In genomic region chr5:43517313-43517712, GRCm38 (mm10) we compare ENCODE assay signal across 11 mouse cellular contexts. TPM values are rescaled to one million over a fixed set of nuclear protein-coding genes. Genes with fewer than 3 reads are reported as not detected.
A peak's percentile ranks its signal among the peaks of the same experiment; 100 is the strongest.
DNase-seq lines count a peak whose midpoint lies in the region; ATAC-seq and TF ChIP-seq lines count a peak whose summit lies in the region.
"Had no signal": no experiment of that assay in that cellular context is flagged by ENCODE, and none has a peak within 500 bp of the region (broad histone marks: within the 10 kb centered on the region; RNA-seq: fewer than 3 reads in every experiment).

No protein-coding gene starts in this region.

- H3K4me3 ChIP-seq in kidney, postnatal 0 days (replicated peaks; ENCODE audit: low read depth, low read length): no peak overlapping the region
- H3K4me3 ChIP-seq in heart, embryonic 10.5 days: no peak overlapping the region
- peak overlapping the region; percentile 30; the same call in 1 of the 2 replicates for H3K4me3 ChIP-seq in limb, embryonic 13.5 days
- peak overlapping the region; percentile 36 for H3K4me3 ChIP-seq in stomach, embryonic 16.5 days (replicated peaks; ENCODE audit: low read length)
- no peak overlapping the region for H3K4me3 ChIP-seq in midbrain, embryonic 16.5 days (ENCODE audit: low read depth, low read length)
- H3K4me3 ChIP-seq: myocyte had no signal

- H3K4me1 ChIP-seq in kidney, postnatal 0 days (replicated peaks; ENCODE audit: insufficient read depth, low read length): peaks cover 13% of the 10 kb centered on the region
- H3K4me1 ChIP-seq in heart, embryonic 10.5 days: 0 out of 2 replicates have a peak, but pooled peaks cover 12% of the 10 kb centered on the region
- peaks cover 50% of the 10 kb centered on the region for H3K4me1 ChIP-seq in limb, embryonic 13.5 days
- H3K4me1 ChIP-seq in stomach, embryonic 16.5 days (ENCODE audit: control insufficient read depth, insufficient read depth, low read length): peaks cover 5% of the 10 kb centered on the region; the same call in 1 of the 2 replicates
- no peaks in the 10 kb centered on the region for H3K4me1 ChIP-seq in midbrain, embryonic 16.5 days (ENCODE audit: control insufficient read depth, insufficient read depth, low read length)

- no peak for TF ChIP-seq CTCF in kidney, postnatal 0 days (IDR thresholded peaks at IDR 0.05; ENCODE audit: low read depth)

- no peak for DNase-seq in kidney, postnatal 0 days (ENCODE audit: low spot score)
- DNase-seq in kidney, adult 11 months: no peak
- peak; percentile 67 for DNase-seq in heart, embryonic 10.5 days (ENCODE audit: low spot score)
- no peak for DNase-seq in layer of hippocampus, adult 8-10 months (ENCODE audit: low spot score in 2 of 2)
- no peak for DNase-seq in right cerebral cortex, postnatal 36 days (ENCODE audit: low spot score in 2 of 2)
- DNase-seq: cerebellum, postnatal 25 days had no signal

- whole genome bisulfite sequencing in kidney, postnatal 0 days: 81% methylated on average over 13 of the region's 13 CpGs
- whole genome bisulfite sequencing in heart, embryonic 10.5 days: 77% methylated on average over 13 of the region's 13 CpGs
- 86% methylated on average over 13 of the region's 13 CpGs for WGBS in limb, embryonic 13.5 days
- WGBS in stomach, embryonic 16.5 days: 84% methylated on average over 13 of the region's 13 CpGs
- 94% methylated on average over 13 of the region's 13 CpGs for WGBS in midbrain, embryonic 16.5 days

- no peak for ATAC-seq in kidney, postnatal 0 days (replicated peaks; ENCODE audit: low FRiP score, low read depth)
- ATAC-seq in limb, embryonic 13.5 days (ENCODE audit: low FRiP score, low read depth): no peak
- ATAC-seq in stomach, embryonic 16.5 days (ENCODE audit: insufficient read depth, low FRiP score): peak; percentile 44; the same call in 1 of the 2 replicates
- ATAC-seq in midbrain, embryonic 16.5 days: no peak

- H3K36me3 ChIP-seq in kidney, postnatal 0 days (ENCODE audit: insufficient read depth, low read length): no peaks in the 10 kb centered on the region
- no peaks in the 10 kb centered on the region for H3K36me3 ChIP-seq in heart, embryonic 10.5 days
- no peaks in the 10 kb centered on the region for H3K36me3 ChIP-seq in limb, embryonic 13.5 days
- no peaks in the 10 kb centered on the region for H3K36me3 ChIP-seq in stomach, embryonic 16.5 days (ENCODE audit: control insufficient read depth, insufficient read depth, low read length)
- H3K36me3 ChIP-seq in midbrain, embryonic 16.5 days (ENCODE audit: control insufficient read depth, insufficient read depth, low read length): no peaks in the 10 kb centered on the region

- H3K9ac ChIP-seq in kidney, postnatal 0 days (ENCODE audit: low read depth, low read length): no peak overlapping the region
- no peak overlapping the region for H3K9ac ChIP-seq in limb, embryonic 13.5 days
- H3K9ac ChIP-seq in stomach, embryonic 16.5 days (ENCODE audit: low read length): peak overlapping the region; percentile 49; the same call in 1 of the 2 replicates
- H3K9ac ChIP-seq in midbrain, embryonic 16.5 days (ENCODE audit: low read depth, low read length): no peak overlapping the region

- H3K4me2 ChIP-seq in kidney, postnatal 0 days (ENCODE audit: low read length): peak overlapping the region; percentile 57; the same call in 1 of the 2 replicates
- peak overlapping the region; percentile 55 for H3K4me2 ChIP-seq in limb, embryonic 13.5 days (replicated peaks)
- H3K4me2 ChIP-seq in stomach, embryonic 16.5 days (ENCODE audit: low read depth, low read length): peak overlapping the region; percentile 35
- H3K4me2 ChIP-seq in midbrain, embryonic 16.5 days (ENCODE audit: low read length): no peak overlapping the region

- no peaks in the 10 kb centered on the region for H3K27me3 ChIP-seq in kidney, postnatal 0 days (ENCODE audit: insufficient read depth, low read length)
- H3K27me3 ChIP-seq in heart, embryonic 10.5 days (ENCODE audit: insufficient read depth, poor library complexity, severe bottlenecking): no peaks in the 10 kb centered on the region
- H3K27me3 ChIP-seq in limb, embryonic 13.5 days: no peaks in the 10 kb centered on the region
- H3K27me3 ChIP-seq in stomach, embryonic 16.5 days (ENCODE audit: control insufficient read depth, insufficient read depth, low read length): no peaks in the 10 kb centered on the region
- H3K27me3 ChIP-seq in midbrain, embryonic 16.5 days (ENCODE audit: control insufficient read depth, insufficient read depth, low read depth, low read length): no peaks in the 10 kb centered on the region
- H3K27me3 ChIP-seq: CH12.LX had no signal

- H3K27ac ChIP-seq in kidney, postnatal 0 days: no peak overlapping the region
- H3K27ac ChIP-seq in heart, embryonic 10.5 days: no peak overlapping the region
- no peak overlapping the region for H3K27ac ChIP-seq in limb, embryonic 13.5 days
- peak overlapping the region; percentile 49; the same call in 1 of the 2 replicates for H3K27ac ChIP-seq in stomach, embryonic 16.5 days (ENCODE audit: low read length)
- H3K27ac ChIP-seq in midbrain, embryonic 16.5 days (ENCODE audit: low read length): no peak overlapping the region

- H3K9me3 ChIP-seq in kidney, postnatal 0 days (replicated peaks; ENCODE audit: low read length): no peaks in the 10 kb centered on the region
- no peaks in the 10 kb centered on the region for H3K9me3 ChIP-seq in heart, embryonic 10.5 days
- H3K9me3 ChIP-seq in limb, embryonic 13.5 days: no peaks in the 10 kb centered on the region
- no peaks in the 10 kb centered on the region for H3K9me3 ChIP-seq in stomach, embryonic 16.5 days (replicated peaks; ENCODE audit: control insufficient read depth, low read length)
- H3K9me3 ChIP-seq in midbrain, embryonic 16.5 days (replicated peaks; ENCODE audit: control insufficient read depth, low read length, poor library complexity, severe bottlenecking): no peaks in the 10 kb centered on the region

RNA-seq across cellular contexts. Expression of gene C1qtnf7, which starts 2.0 kb away (rescaled TPM):
- 14.8 and 15.6 TPM in 2 replicates for polyA plus RNA-seq in kidney, postnatal 0 days (2015; fragmentation: Nextera tagmentation; extraction: Ambion mirVana)
- polyA plus RNA-seq in heart, embryonic 10.5 days (2016; fragmentation: Nextera tagmentation; extraction: Ambion mirVana): 1.5 and 2.4 TPM in 2 replicates
- polyA plus RNA-seq in limb, embryonic 13.5 days (2015; fragmentation: Nextera tagmentation; extraction: Ambion mirVana): 10.0 and 10.6 TPM in 2 replicates
- polyA plus RNA-seq in stomach, embryonic 16.5 days (2015; fragmentation: Nextera tagmentation; extraction: Ambion mirVana): 22.1 and 22.4 TPM in 2 replicates
- 1 to 10 TPM; 1.4 to 2.7 (median 1.9) TPM for total RNA-seq in layer of hippocampus, adult 8-10 months (2022)
- 0.83 and 1.1 TPM in 2 replicates for polyA plus RNA-seq in midbrain, embryonic 16.5 days (2015; fragmentation: Nextera tagmentation; extraction: Ambion mirVana)
- total RNA-seq: CH12.LX had no signal
- polyA plus RNA-seq: myocyte had no signal

Comparison
In these comparisons a context has a peak if more than half of its experiments do, and no peak if none do; other contexts are left out.
1. H3K4me3 ChIP-seq: peak in limb, embryonic 13.5 days (single experiment) and stomach, embryonic 16.5 days (single experiment); none in kidney, postnatal 0 days (single experiment), heart, embryonic 10.5 days (single experiment) and midbrain, embryonic 16.5 days (single experiment).